Mouse (Mus musculus): ENCODE results near the gene Ppp6r3.

GRCm38 (mm10) chr19:3540997-3541396 lies 34.6 kb downstream of the Ppp6r3 start:
- TF ChIP-seq EP300 (IDR thresholded peaks at IDR 0.05; ENCODE audit: low read depth) (no peak), CTCF (IDR thresholded peaks at IDR 0.05; ENCODE audit: low read depth) (no peak)

Measured in heart, postnatal 0 days (tissue).